Mouse (Mus musculus): ENCODE measurements around the gene Grm4.

- no peak for TF ChIP-seq EP300 (IDR thresholded peaks at IDR 0.05; ENCODE audit: low read depth in 1 of 2, low read length in 2 of 2)
- TF ChIP-seq CHD1 (IDR thresholded peaks at IDR 0.05; ENCODE audit: low read depth, low read length), result no peak
- TF ChIP-seq POLR2A (IDR thresholded peaks at IDR 0.05; ENCODE audit: control insufficient read depth in 1 of 2, insufficient read depth in 1 of 2, low read depth in 1 of 2, low read length in 2 of 2, poor library complexity in 1 of 2), result no peak
- TF ChIP-seq SMC3 (IDR thresholded peaks at IDR 0.05; ENCODE audit: low read depth, low read length), result no peak
- no peak for TF ChIP-seq NRF1 (IDR thresholded peaks at IDR 0.05; ENCODE audit: insufficient read depth, low read depth, low read length, poor library complexity, severe bottlenecking)
- no peak for TF ChIP-seq MYC (IDR thresholded peaks at IDR 0.05; ENCODE audit: low read depth, low read length)
- TF ChIP-seq KAT2A (conservative IDR thresholded peaks at IDR 0.05; ENCODE audit: low read depth, low read length), result no peak
- TF ChIP-seq ZNF384 (IDR thresholded peaks at IDR 0.05; ENCODE audit: low read depth, low read length), result no peak
- TF ChIP-seq MAX (IDR thresholded peaks at IDR 0.05; ENCODE audit: low read length), result no peak
- no peak for TF ChIP-seq TAL1 (IDR thresholded peaks at IDR 0.05; ENCODE audit: low read length)
- TF ChIP-seq RAD21 (IDR thresholded peaks at IDR 0.05; ENCODE audit: low read depth, low read length), result no peak
- no peak for TF ChIP-seq GABPA (IDR thresholded peaks at IDR 0.05; ENCODE audit: low read depth, low read length)
- TF ChIP-seq POLR2AphosphoS2 (IDR thresholded peaks at IDR 0.05; ENCODE audit: low read length), result no peak
- no peak for TF ChIP-seq SIN3A (IDR thresholded peaks at IDR 0.05; ENCODE audit: low read length)
These were observed 98.3 kb downstream of the Grm4 start for GRCm38 (mm10) chr17:27422726-27423381.
